In genomic region chr4:127076875-127077548, GRCm38 (mm10) we compare ENCODE assay signal across 8 mouse cellular contexts. TPM values are rescaled to one million over a fixed set of nuclear protein-coding genes. Genes with fewer than 3 reads are reported as not detected.
DNase-seq lines count a peak whose midpoint lies in the region; ATAC-seq and TF ChIP-seq lines count a peak whose summit lies in the region.

Zmym6 (plus strand) TSS chr4:127077383.

- DNase-seq in cerebellum, adult 11 months: peak; percentile 95
- DNase-seq in heart, postnatal 0 days (ENCODE audit: low spot score): peak; percentile 97
- DNase-seq in kidney, postnatal 36 days: peak; percentile 95 to 96
- DNase-seq in liver, embryonic 14.5 days (ENCODE audit: low read depth in 3 of 3, low spot score in 3 of 3): peak; percentile 81 to 86 (median 85)
- peak; percentile 98 for DNase-seq in neural tube, embryonic 11.5 days (ENCODE audit: low spot score)

- TF ChIP-seq EP300 in ES-Bruce4 (IDR thresholded peaks at IDR 0.05; ENCODE audit: insufficient read depth, low read depth, low read length): peak; percentile 87
- peak; percentile 80 for TF ChIP-seq EP300 in heart, postnatal 0 days (IDR thresholded peaks at IDR 0.05; ENCODE audit: low read depth)
- no peak for TF ChIP-seq EP300 in liver, embryonic 14.5 days (IDR thresholded peaks at IDR 0.05; ENCODE audit: low read depth)

- under 1% methylated on average over 45 of the region's 46 CpGs for WGBS in forebrain, embryonic 13.5 days
- WGBS in heart, postnatal 0 days: under 1% methylated on average over 46 of the region's 46 CpGs
- under 1% methylated on average over 46 of the region's 46 CpGs for WGBS in liver, embryonic 14.5 days (ENCODE audit: insufficient replicate concordance)
- WGBS in neural tube, embryonic 11.5 days: under 1% methylated on average over 46 of the region's 46 CpGs
- WGBS in stomach, embryonic 16.5 days: under 1% methylated on average over 46 of the region's 46 CpGs

- H3K36me3 ChIP-seq in ES-Bruce4 (ENCODE audit: control insufficient read depth, insufficient read depth, low read length, poor library complexity, severe bottlenecking): no peaks in the 10 kb centered on the region
- no peaks in the 10 kb centered on the region for H3K36me3 ChIP-seq in forebrain, embryonic 13.5 days (ENCODE audit: poor library complexity, severe bottlenecking)
- no peaks in the 10 kb centered on the region for H3K36me3 ChIP-seq in heart, postnatal 0 days (replicated peaks; ENCODE audit: control insufficient read depth, insufficient read depth, low read length)
- no peaks in the 10 kb centered on the region for H3K36me3 ChIP-seq in liver, embryonic 14.5 days (replicated peaks; ENCODE audit: control insufficient read depth, insufficient read depth, low read depth)
- H3K36me3 ChIP-seq in neural tube, embryonic 11.5 days (ENCODE audit: control insufficient read depth, insufficient read depth, low read length): no peaks in the 10 kb centered on the region
- H3K36me3 ChIP-seq in stomach, embryonic 16.5 days (ENCODE audit: control insufficient read depth, insufficient read depth, low read length): no peaks in the 10 kb centered on the region

- peak within 1 kb of the TSS; percentile 80 for H3K27ac ChIP-seq in ES-Bruce4 (ENCODE audit: insufficient read depth, low read length)
- peak within 1 kb of the TSS; percentile 80 for H3K27ac ChIP-seq in forebrain, embryonic 13.5 days
- peak within 1 kb of the TSS; percentile 88 for H3K27ac ChIP-seq in heart, postnatal 0 days (ENCODE audit: low read depth)
- no peak within 1 kb of the TSS for H3K27ac ChIP-seq in liver, embryonic 14.5 days
- peak within 1 kb of the TSS; percentile 72 for H3K27ac ChIP-seq in neural tube, embryonic 11.5 days (ENCODE audit: low read depth, low read length)
- H3K27ac ChIP-seq in stomach, embryonic 16.5 days (ENCODE audit: low read length): peak within 1 kb of the TSS; percentile 90

- peak within 1 kb of the TSS; percentile 70 for H3K4me2 ChIP-seq in forebrain, embryonic 13.5 days
- H3K4me2 ChIP-seq in heart, postnatal 0 days (ENCODE audit: low read depth, low read length): peak within 1 kb of the TSS; percentile 73
- peak within 1 kb of the TSS; percentile 73 for H3K4me2 ChIP-seq in liver, embryonic 14.5 days (ENCODE audit: low read depth)
- peak within 1 kb of the TSS; percentile 67 for H3K4me2 ChIP-seq in neural tube, embryonic 11.5 days (ENCODE audit: low read depth)
- H3K4me2 ChIP-seq in stomach, embryonic 16.5 days (ENCODE audit: low read depth, low read length): peak within 1 kb of the TSS; percentile 72

- H3K27me3 ChIP-seq in ES-Bruce4 (ENCODE audit: control insufficient read depth, insufficient read depth, low read length, poor library complexity, severe bottlenecking): no peaks in the 10 kb centered on the region
- H3K27me3 ChIP-seq in forebrain, embryonic 13.5 days: no peaks in the 10 kb centered on the region
- H3K27me3 ChIP-seq in heart, postnatal 0 days (ENCODE audit: control insufficient read depth, insufficient read depth, low read length): no peaks in the 10 kb centered on the region
- no peaks in the 10 kb centered on the region for H3K27me3 ChIP-seq in liver, embryonic 14.5 days (ENCODE audit: control insufficient read depth, insufficient read depth, low read length)
- no peaks in the 10 kb centered on the region for H3K27me3 ChIP-seq in neural tube, embryonic 11.5 days (ENCODE audit: control insufficient read depth, insufficient read depth, low read length)
- H3K27me3 ChIP-seq in stomach, embryonic 16.5 days (ENCODE audit: control insufficient read depth, insufficient read depth, low read length): no peaks in the 10 kb centered on the region

- peak; percentile 98 for ATAC-seq in forebrain, embryonic 13.5 days
- ATAC-seq in heart, postnatal 0 days (ENCODE audit: insufficient read depth, low read depth): peak; percentile 98
- ATAC-seq in liver, embryonic 14.5 days (ENCODE audit: insufficient read depth): peak; percentile 94
- ATAC-seq in neural tube, embryonic 11.5 days (ENCODE audit: insufficient read depth, low FRiP score, low TSS enrichment): peak; percentile 95
- peak; percentile 97 for ATAC-seq in stomach, embryonic 16.5 days (ENCODE audit: insufficient read depth, low FRiP score)

- H3K9ac ChIP-seq in ES-Bruce4 (ENCODE audit: low read depth, poor library complexity, severe bottlenecking): peak within 1 kb of the TSS; percentile 74
- peak within 1 kb of the TSS; percentile 72 for H3K9ac ChIP-seq in forebrain, embryonic 13.5 days
- peak within 1 kb of the TSS; percentile 45 for H3K9ac ChIP-seq in heart, postnatal 0 days (replicated peaks; ENCODE audit: low read depth, low read length)
- peak within 1 kb of the TSS; percentile 67 for H3K9ac ChIP-seq in liver, embryonic 14.5 days (replicated peaks)
- peak within 1 kb of the TSS; percentile 60 for H3K9ac ChIP-seq in neural tube, embryonic 11.5 days (ENCODE audit: low read length)
- H3K9ac ChIP-seq in stomach, embryonic 16.5 days (ENCODE audit: low read length): peak within 1 kb of the TSS; percentile 78

- H3K9me3 ChIP-seq in ES-Bruce4 (replicated peaks; ENCODE audit: control insufficient read depth, insufficient read depth, low read length, poor library complexity, severe bottlenecking): 0 out of 2 replicates have a peak, but pooled peaks cover under 1% of the 10 kb centered on the region
- no peaks in the 10 kb centered on the region for H3K9me3 ChIP-seq in forebrain, embryonic 13.5 days (replicated peaks)
- no peaks in the 10 kb centered on the region for H3K9me3 ChIP-seq in heart, postnatal 0 days (replicated peaks; ENCODE audit: control insufficient read depth, low read length)
- no peaks in the 10 kb centered on the region for H3K9me3 ChIP-seq in liver, embryonic 14.5 days (ENCODE audit: control insufficient read depth, low read length)
- no peaks in the 10 kb centered on the region for H3K9me3 ChIP-seq in neural tube, embryonic 11.5 days (ENCODE audit: control insufficient read depth, low read length)
- no peaks in the 10 kb centered on the region for H3K9me3 ChIP-seq in stomach, embryonic 16.5 days (replicated peaks; ENCODE audit: control insufficient read depth, low read length)

- peak within 1 kb of the TSS; percentile 81 for H3K4me3 ChIP-seq in ES-Bruce4 (ENCODE audit: low read depth, low read length)
- peak within 1 kb of the TSS; percentile 52 for H3K4me3 ChIP-seq in forebrain, embryonic 13.5 days
- H3K4me3 ChIP-seq in heart, postnatal 0 days (ENCODE audit: low read depth, low read length): peak within 1 kb of the TSS; percentile 60
- H3K4me3 ChIP-seq in liver, embryonic 14.5 days (ENCODE audit: insufficient read depth in 1 of 2, low read depth in 2 of 2, low read length in 2 of 2): peak within 1 kb of the TSS; percentile 58 to 66
- H3K4me3 ChIP-seq in neural tube, embryonic 11.5 days (ENCODE audit: low read depth, low read length): peak within 1 kb of the TSS; percentile 58
- peak within 1 kb of the TSS; percentile 73 for H3K4me3 ChIP-seq in stomach, embryonic 16.5 days (replicated peaks; ENCODE audit: low read length)

- TF ChIP-seq POLR2A in ES-Bruce4 (IDR thresholded peaks at IDR 0.05; ENCODE audit: insufficient read depth, low read length): no peak

- TF ChIP-seq CTCF in ES-Bruce4 (IDR thresholded peaks at IDR 0.05; ENCODE audit: low read depth, low read length): no peak
- no peak for TF ChIP-seq CTCF in heart, postnatal 0 days (IDR thresholded peaks at IDR 0.05; ENCODE audit: low read depth)
- peak; percentile 35 for TF ChIP-seq CTCF in liver, embryonic 14.5 days (IDR thresholded peaks at IDR 0.05; ENCODE audit: low read depth)

- H3K4me1 ChIP-seq in ES-Bruce4 (ENCODE audit: control insufficient read depth, insufficient read depth, low read length): no peaks in the 10 kb centered on the region
- H3K4me1 ChIP-seq in forebrain, embryonic 13.5 days: peaks cover 10% of the 10 kb centered on the region
- H3K4me1 ChIP-seq in heart, postnatal 0 days (ENCODE audit: control insufficient read depth, insufficient read depth): peaks cover 6% of the 10 kb centered on the region; the same call in 1 of the 2 replicates
- H3K4me1 ChIP-seq in liver, embryonic 14.5 days (replicated peaks; ENCODE audit: control insufficient read depth in 2 of 2, insufficient read depth in 2 of 2, low read length in 1 of 2): peaks cover 4 to 7% of the 10 kb centered on the region in 2 experiments; a peak in 3 of 4 replicates
- peaks cover 3% of the 10 kb centered on the region; the same call in 1 of the 2 replicates for H3K4me1 ChIP-seq in neural tube, embryonic 11.5 days (ENCODE audit: control insufficient read depth, insufficient read depth, low read length)
- H3K4me1 ChIP-seq in stomach, embryonic 16.5 days (ENCODE audit: control insufficient read depth, insufficient read depth, low read length): peaks cover 4% of the 10 kb centered on the region; the same call in 1 of the 2 replicates

RNA-seq across cellular contexts. Expression of gene Zmym6, which starts in this region (rescaled TPM):
- polyA plus RNA-seq in ES-Bruce4 (2011; ENCODE audit: insufficient read depth, insufficient read length, low read depth, missing spikeins): 32.6 and 33.7 TPM in 2 replicates
- 24.0 and 30.0 TPM in 2 replicates for polyA plus RNA-seq in forebrain, embryonic 13.5 days (2015; fragmentation: Nextera tagmentation; extraction: Ambion mirVana)
- 9.1 and 9.9 TPM in 2 replicates for total RNA-seq in heart, postnatal 0 days (2014; rRNA removed; ENCODE audit: low replicate concordance)
- polyA plus RNA-seq in heart, postnatal 0 days (2015; fragmentation: Nextera tagmentation; extraction: Ambion mirVana): 7.0 and 7.8 TPM in 2 replicates
- 3.1 and 3.7 TPM in 2 replicates for polyA plus RNA-seq in liver, embryonic 14.5 days (2012; rRNA removed)
- polyA plus RNA-seq in liver, embryonic 14.5 days (2014; fragmentation: Nextera tagmentation; extraction: Ambion mirVana): 1.9 TPM in 2 replicates
- polyA plus RNA-seq in neural tube, embryonic 11.5 days (2014; fragmentation: Nextera tagmentation; extraction: Ambion mirVana): 28.3 and 30.0 TPM in 2 replicates
- polyA plus RNA-seq in stomach, embryonic 16.5 days (2015; fragmentation: Nextera tagmentation; extraction: Ambion mirVana): 19.9 and 22.0 TPM in 2 replicates
